Mouse (Mus musculus): Measurements from ENCODE around the gene Bpifc.
A peak's percentile ranks its signal among the peaks of the same experiment; 100 is the strongest.

The Bpifc gene

GRCm38 (mm10) chr10:85948483-85949196, 63.1 kb downstream of the Bpifc start:
- DNase-seq, result no peak

- DNase-seq, result no peak
Measured at GRCm38 (mm10) chr10:85936280-85936965, 75.3 kb downstream of the Bpifc start.

GRCm38 (mm10) chr10:85929962-85930361, 81.7 kb downstream of the Bpifc start:
- DNase-seq, result no peak

- peak; percentile 22 to 52 for DNase-seq
Measured at GRCm38 (mm10) chr10:85929208-85929591, 82.5 kb downstream of the Bpifc start.

GRCm38 (mm10) chr10:85928499-85929207, 83.0 kb downstream of the Bpifc start:
- DNase-seq, result peak; percentile 90 to 92

GRCm38 (mm10) chr10:85927676-85928445, 83.8 kb downstream of the Bpifc start, which contains the start of gene Ascl4:
Gene Ascl4, plus strand, starts transcription at chr10:85927681.
- peak; percentile 15 to 38 for DNase-seq

GRCm38 (mm10) chr10:85916498-85917309, 95.0 kb downstream of the Bpifc start, which contains the start of gene Prdm4:
Gene Prdm4, minus strand, starts transcription at chr10:85917142.
- peak; percentile 98 to 99 for DNase-seq

Measured in cerebellum, postnatal 10 days (tissue).